Mouse (Mus musculus): Measurements from ENCODE around the gene Zbtb11.
"Not testable (repeated sequence)": the region's sequence is repeated elsewhere in the genome, so short reads cannot be mapped to it uniquely, and the experiment has no call there.

Zbtb11 gene

DNA sequence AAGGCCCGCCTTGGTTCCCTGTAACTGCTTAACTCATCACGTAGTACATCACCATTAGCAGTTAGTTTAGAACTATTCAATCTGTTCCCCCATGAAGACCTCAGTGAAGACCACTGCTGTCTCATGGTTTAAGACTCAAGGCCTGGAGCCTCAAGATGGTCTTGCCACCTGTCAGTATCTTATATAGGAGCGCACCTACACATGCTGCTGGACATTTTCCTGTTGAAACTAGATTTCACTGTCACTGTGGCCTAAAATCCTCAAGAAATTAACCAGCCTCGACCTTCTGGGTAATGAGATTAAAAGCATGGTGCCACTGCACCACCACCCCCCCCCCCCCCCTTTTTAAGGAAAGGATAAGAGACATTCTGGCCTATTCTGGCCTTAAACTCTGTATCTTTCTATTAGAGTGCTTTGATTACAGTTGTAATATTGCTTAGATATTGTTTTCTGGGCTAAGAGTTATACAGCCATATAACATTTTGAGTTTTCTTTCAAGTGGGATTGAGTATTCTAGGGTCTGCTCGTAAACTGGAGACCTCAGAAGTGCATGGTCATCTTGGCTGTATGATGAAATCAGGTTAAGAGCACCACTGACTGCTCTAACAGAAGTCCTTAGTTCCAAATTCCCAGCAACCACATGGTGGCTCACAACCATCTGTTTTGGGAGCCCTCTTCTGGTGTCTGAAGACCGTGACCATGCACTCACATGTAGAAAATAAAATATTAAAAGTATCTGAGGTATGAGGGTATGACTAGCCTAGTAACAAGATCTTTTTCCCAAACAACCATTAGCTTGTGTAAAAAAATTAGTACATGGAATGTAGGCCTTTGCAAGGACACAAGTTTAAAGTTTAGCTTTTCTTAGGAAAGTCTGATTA lies 1.7 kb upstream of the Zbtb11 start:
- DNase-seq: no peak

DNA sequence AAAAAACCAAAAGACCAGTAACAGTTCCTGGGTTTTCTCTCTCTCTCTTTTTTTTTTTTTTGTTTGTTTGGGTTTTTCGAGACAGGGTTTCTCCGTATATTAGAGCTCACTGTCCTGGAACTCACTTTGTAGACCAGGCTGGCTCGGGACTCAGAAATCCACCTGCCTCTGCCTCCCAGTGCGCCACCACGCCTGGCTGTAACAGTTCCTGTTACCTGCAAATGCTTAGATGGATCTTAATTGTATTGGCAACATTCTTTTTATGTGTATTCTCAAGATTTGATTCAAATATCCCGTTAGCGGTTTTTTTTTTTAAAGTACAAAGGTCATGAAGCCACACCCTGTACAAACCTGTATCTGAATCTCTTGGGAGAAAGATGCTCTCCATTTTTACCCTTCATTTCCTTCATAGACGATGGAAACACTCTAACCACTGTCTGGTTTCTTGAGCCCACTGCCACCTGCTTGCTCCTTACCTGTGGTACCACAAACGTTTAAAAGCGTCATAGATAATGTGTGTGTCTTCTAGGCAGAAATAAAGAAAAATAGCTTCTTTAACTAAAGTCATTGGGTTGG lies 969 bp upstream of the Zbtb11 start:
- no peak for DNase-seq

DNA sequence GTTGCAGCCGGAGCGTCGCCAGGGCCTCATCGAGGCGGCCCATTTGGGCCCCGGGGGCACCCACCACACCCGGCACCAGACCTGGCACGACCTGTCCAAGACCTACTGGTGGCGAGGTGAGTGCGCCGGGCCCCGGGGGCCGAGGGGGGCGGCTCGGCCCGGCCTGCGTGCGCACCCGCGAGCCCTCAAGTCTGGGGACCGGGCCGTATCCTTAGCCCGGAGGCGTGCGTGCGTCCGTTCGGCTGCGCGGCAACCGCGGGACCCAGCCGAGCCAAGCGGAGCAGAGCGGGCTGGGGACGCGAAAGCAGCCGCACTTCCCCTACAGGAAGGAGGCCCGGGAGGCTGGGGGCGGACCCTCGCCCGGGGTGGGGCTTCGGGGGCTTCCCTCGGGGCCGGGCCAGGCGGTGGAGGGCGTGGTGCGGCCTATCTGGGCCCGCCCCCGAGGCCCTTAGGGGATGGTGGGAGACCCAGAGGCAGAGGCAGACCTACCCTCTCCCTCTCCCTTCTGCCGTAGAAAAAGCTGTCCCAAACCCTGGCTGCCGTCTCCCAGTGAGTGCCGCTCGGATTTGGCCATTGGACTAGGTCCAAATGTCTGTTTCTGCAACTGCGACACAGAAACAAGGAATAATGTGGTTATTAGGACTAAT lies 696 bp downstream of the Zbtb11 start:
- peak; percentile 91 to 97 for DNase-seq

DNA sequence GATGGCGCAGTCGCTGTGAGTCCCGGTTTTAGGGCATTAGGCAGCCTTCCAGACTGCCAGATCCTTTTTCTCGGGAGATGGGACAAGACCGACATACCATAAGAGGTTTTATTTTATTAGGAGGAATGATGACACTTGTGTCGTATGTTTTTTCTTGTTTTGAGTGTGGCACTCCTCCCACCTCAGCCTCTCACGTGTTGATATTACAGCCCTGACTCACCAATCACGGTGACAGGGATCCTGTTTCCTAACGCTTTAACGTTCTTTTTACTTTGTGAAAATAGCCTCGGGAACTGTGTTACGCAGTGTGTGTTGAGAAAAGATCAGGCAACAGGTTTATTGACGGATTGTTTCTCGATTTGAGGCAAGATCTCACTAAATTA lies 1.2 kb downstream of the Zbtb11 start:
- peak; percentile 31 to 52 for DNase-seq

DNA sequence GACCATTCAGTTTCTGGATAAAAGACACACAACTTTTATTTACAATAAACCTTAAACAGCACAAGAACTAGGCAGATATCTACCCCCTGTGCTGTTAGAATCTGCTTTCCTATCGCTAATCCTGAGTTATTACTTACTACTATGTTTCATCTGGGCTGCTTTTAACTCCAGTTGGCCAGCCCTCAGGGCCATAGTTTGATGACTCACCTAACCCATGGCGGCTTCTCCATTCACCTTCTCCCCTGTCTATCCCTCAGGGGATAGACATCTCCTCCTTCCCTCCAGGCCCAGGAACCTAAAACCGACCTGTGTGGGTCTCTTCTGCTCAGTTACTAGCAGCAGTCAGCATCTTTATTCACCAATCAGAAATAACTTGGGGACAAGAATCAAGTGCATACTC lies 12.3 kb downstream of the Zbtb11 start:
- no peak for DNase-seq

DNA sequence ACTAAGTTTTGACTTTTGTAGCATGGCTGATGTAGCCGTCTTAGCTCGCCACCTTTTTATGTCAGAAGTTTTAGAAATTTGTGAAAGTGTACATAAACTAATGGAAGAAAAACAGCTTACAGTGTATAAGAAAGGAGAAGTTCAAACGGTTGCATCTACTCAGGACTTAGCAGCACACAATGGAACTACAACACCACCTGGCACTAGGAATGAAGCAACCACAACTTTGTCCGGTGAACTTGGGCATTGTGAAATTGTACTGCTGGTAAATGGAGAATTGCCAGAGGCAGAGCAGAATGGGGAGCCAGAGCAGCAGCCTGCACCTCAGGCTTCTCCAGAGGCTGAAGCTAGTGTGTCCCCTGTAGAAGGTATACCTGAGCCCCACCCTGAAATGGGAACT lies 16.6 kb downstream of the Zbtb11 start:
- DNase-seq: no peak

DNA sequence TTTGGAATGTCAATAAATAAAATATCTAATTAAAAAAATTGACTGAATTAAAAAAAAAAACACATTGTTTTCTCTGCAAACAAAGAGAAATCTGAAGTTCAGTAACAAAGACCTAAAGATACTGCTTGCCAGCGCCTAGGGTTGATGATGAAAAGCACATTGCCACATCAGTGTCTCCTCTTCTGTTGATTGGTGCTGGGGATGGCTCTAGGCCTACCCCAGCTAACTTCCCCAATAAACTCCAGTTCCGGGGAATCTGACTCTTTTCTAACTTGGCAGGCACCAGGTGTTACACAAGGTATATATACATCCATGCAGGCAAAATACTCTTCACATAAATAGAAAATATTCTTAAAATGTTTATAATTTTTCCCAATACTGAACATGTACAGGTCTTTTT lies 20.6 kb downstream of the Zbtb11 start:
- DNase-seq: no peak

DNA sequence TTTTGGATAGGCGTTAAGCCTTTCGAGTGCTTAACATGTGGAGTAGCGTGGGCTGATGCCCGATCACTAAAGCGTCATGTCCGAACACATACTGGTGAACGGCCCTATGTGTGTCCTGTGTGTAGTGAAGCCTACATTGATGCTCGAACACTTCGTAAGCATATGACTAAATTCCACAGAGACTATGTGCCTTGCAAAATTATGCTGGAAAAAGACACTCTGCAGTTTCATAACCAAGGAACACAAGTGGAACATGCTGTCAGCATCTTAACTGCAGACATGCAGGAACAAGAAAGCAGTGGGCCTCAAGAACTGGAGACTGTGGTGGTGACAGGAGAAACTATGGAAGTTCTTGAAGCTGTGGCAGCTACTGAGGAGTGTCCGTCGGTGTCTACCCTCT lies 33.1 kb downstream of the Zbtb11 start:
- DNase-seq: no peak

DNA sequence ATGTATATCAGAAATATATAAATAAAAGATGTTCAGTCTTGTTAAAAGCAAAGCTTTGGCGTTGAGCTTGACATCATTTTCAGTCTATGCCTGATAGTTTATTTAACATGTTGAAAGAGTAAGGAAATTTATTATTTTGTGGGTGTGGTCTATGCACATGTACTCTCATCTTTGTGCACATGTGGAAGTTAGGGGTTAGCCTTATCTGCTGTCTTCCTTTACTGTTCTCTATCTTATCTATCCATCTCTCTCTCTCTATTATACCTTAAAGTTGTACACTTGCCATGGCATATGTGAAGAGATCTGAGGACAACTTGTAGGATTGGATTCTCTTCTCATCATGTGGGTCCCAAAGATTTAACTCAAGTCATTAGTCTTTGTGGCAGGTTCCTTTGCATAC lies 35.2 kb downstream of the Zbtb11 start:
- DNase-seq: no peak

DNA sequence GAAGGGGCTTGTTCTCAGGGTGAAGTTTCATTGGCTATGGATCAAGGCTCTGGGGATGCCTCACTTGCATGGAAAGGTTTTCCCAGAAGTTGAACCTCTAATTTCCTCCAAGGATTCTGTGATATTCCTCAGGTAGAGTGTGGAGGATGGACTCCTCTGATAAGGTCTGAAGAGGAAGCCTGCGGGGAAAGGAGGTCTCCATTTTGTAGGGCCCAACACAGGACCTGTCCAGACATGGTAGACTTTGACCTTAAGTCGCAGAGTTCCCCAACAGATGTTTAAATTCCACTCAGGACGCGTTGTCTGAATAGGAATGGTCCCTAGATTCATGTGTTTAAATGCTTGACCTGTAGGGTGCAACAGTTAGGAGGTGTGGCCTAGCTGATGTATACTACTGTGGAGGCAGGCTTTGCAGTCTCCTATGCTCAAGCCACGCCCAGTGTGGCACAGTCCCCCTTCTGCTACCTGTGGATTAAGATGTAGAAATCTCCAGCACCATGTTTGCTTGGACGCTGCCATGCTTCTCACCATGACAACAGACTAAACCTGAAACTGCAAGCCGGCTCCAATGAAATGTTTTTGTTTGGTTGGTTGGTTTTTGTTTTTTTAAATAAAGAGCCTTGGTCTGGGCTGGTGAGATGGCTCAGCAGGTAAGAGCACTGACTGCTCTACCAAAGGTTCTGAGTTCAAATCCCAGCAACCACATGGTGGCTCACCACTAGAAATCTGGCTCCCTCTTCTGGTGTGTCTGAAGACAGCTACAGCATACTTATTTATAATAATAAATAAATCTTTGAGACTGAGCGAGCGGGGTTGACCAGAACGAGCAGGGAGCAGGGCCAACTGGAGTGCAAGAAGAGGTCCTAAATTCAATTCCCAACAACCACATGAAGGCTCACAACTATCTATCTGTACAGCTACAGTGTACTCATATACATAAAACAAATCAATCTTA lies 39.4 kb downstream of the Zbtb11 start:
- DNase-seq: no peak

DNA sequence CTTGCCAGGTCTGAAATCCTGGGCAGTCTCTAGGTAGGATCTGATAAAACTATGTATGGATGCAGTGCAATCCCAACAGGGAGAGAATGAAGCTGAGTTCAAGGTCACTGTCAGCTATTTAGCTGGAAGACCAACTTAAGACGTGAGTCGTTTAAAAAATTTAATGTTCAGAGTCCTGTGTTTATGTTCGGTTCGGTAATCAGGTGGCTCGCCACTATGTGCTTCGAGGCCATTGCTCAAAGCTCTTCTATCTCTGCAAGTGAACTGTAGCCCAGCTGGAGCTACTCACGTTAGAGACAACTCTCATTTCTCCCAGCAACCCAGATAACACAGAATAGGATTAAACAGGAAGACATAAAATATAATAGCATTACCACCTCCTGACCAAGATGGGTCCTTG lies 40.4 kb downstream of the Zbtb11 start:
- no peak for DNase-seq

DNA sequence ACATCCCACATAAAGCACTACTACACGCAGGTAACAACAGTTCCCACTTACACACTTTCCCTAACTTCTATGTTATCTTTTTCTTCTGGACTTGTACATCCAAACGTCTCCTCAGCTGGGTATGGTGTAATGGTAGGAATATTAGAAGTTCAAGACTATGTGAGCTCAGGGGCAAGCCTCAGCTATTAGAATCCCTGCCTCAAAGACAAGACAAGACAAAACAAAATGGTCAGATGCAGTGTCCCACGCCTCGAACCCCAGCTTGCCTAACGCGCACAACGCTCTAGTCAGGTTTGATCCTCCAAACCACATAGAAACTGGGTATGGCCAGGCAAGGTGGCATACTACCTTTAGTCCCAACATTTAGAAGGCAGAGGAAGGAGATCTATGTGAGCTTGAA lies 46.0 kb downstream of the Zbtb11 start:
- DNase-seq: no peak

DNA sequence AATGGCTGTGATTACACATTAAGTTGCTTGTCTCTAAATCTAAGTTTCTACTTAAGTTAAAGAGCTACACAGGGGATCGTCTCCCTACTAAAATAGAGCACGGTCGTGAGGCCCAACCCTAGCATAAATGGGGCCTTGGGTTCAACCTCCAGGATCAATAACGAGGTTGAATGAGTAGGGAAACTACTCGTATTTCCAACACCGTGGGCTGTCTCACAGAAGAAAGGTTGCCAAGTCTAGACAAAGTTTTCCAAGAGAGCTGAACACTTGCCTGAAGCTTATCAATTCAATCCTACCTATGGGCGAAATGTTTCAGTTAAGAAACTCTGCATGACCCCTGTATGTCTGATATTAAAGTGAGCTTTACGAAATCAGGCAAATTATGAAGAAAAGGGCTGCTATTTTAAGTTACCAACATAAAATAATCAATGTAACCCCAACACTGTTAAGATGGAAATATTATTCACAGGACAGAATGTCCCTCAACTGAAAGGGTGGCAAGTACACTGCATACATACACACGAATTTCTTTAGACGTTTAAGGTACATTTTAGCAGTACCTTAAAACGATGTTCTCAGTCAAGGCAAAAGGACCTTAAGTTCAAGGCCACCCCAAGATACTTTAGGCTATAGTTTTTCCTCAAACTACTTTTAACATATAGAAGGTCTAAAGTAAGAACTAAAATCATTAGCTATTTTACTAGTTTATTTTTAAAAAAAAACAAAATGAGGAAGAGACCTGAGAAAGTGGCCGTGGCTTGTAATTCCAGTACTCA lies 54.4 kb downstream of the Zbtb11 start:
- DNase-seq: no peak

DNA sequence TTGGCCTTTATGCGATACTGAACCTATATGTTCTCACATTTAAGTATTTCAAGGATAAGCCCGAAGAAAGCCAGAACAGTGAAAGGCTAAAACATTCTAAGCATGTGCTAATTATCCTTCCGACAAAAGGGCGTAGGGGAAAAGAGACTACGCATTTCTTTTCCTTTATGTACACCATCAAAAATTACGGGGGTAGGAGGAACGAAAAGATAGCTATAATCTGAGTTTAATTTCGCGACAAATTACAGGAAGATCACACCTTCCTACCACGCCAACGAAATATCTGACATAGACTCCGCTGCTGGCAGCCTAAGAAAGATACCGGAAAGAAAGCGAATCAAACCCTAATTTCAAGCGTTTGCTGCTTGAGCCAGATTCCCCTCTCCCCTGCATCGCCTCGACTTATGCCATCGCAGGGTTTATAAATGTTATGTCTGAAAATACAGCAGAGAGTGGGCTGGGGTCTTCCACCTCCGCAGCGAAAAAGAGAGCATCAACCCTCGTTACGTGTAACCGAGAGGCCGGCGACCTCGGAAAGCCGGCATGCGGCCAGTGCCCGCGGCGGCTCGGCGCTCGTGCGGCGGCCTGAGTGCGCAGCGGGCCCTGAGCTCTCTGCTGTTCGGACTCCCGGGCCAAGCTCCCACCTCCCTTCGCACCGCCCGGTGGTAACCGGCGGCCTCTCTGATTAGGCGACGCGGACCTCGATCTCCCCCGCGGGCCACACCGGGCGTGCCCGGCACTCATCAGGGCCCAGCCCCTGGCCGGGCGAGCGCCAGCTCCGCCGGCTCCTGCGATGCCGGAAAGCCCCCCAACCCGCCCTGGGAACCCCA lies 55.3 kb downstream of the Zbtb11 start:
- peak; percentile 60 to 88 for DNase-seq

DNA sequence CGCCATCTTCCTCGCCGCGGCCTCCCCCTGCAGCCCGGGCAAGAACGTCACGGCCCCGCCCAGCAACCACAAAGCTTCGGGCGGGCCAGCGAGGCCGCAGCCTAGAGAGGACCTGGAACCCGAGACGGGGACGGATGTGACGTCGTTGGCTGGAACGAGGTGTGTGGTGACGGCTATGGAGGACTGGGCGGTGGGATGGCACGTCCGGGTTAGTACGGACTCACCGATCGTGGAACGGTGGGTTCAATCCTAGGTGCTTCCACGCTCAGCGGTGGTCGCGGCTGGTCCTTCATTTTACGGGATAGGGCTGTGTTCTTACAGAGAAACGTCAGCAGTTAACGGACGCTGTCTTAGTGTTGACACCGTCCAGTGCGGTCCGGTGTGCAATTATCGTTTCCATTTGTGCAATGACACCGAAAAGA lies 56.0 kb downstream of the Zbtb11 start, which contains the start of gene Pcnp:
Gene Pcnp (minus strand): TSS at position 79 of the 422 bp plus-strand sequence.
- peak; percentile 98 to 99 for DNase-seq

DNA sequence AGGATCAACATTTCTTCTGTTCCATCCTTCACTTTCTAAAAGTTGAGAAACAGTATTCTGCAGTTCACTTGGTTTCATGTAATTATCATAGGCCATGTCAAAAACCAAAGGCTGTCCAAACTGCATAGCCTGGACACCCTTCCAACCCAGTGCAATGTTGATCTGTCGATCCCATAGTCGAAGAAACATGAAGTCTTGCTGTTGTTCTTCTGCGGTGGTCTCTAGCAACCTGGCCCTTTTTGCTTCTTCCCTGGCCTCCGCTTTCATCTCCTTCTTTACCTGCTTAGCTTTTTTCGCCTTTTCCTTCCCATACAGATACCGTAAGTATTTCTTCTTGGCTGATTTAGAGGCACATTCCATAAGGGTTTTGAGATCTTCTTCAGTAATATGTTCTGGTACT lies 60.9 kb downstream of the Zbtb11 start:
- DNase-seq: no peak

DNA sequence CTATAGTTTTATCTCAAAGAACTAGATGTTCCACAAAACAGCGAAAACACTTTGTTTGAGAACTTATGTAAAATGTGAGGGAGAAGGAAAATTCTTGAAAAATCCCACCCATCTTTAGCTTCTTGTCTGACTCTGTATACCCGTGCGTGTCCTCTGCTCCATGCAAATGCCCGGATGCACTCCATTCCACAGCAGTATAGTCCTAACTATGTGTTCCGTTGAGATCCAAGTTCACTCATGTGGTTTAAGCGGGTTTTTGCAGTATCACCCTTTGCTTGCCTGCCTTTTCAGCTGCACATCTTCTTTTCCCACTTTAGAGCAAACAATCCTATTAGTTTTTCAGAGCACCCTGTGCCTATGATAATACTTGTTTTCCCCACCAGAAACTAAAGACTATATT lies 62.8 kb downstream of the Zbtb11 start:
- DNase-seq: no peak

DNA sequence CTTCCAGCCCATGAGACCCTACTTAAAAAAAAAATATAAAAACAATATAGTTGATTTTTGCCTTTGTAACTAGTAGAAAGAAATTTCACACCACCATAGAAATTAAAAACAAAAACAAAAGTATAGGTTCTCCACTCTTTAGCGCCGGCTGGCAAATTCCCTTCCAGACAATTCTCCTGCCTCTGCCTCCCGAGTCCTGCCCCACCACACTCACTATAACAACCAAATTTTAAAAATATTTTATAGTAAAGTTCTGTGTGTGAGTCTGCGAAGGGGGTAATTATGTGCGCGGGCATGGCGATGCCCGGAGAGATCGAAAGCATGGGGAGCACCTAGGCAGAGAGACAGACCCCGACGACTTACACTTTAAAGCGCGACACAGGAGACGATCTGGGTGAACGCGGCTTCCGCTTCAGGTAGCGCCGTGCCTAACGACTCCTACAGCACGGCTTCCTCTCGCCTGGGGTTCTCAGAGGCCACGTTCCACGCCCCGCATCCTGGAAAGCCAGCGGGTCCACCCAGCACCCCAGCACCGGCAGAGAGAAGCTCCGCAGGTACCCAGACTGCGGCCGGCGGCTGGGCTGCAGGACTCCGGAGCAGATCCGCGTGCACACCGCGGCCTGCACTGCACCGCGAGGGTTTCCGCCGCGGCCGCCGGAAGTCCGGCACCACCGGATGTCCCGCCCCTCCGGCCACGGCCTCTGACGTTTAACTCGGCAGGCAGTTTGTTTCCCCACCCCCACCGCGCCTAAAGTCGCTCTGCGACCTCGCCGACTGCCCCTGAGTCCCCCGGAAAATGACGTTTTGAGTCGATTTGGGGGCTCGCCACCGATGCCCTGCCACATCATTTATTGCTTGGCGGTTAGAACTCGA lies 63.7 kb downstream of the Zbtb11 start, which contains the start of gene Trmt10c:
Gene Trmt10c (minus strand): TSS at position 682 of the 873 bp plus-strand sequence.
- peak; percentile 96 for DNase-seq

DNA sequence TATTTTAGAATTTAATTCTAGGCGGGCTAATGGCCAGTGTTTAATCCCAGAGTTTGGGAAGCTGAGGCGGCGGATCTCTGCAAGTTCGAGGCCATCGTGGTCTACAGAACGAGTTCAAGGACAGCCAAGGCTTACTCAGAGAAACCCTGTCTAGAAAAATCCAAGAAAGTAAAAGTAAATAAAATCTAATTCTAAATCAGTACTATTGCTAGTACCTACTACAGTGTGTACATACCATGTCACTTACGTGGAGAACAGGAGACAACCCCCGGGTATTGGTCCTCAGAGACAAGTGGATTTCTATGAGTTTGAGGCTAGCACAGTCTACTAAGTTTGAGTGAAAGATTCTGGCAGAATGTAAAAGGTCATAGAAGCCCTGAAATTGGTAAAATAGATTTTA lies 64.4 kb downstream of the Zbtb11 start:
- DNase-seq: no peak

DNA sequence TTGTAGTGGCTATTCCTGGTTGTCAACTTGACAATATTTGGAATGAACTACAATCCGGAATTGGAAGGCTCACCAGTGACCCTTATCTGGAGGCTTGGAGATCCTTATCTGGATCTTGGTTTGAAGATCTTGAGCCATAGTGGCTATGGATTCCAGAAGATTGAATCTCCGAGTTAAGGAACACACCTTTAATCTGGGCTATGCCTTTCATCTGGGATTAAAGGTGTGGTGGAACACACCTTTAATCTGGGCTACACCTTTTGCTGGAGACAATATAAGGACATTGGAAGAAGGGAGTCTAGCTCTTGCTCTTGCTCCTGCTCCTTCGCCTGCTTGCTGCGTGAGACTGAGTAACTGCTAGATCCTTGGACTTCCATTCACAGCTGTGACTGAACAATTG lies 74.4 kb downstream of the Zbtb11 start, which contains the start of gene Senp7:
Gene Senp7 (plus strand): TSS at position 301 of the 400 bp plus-strand sequence.
- not testable (repeated sequence) for DNase-seq

All from kidney, postnatal 25 days (tissue).